Mouse (Mus musculus) erythroblast, embryonic 14.5 days (primary cell): ENCODE measurements around the gene Ppp1r10. TPM values are rescaled to one million over a fixed set of nuclear protein-coding genes. Genes with fewer than 3 reads are reported as not detected.

Experiments used
- H3K27me3 ChIP-seq: 2 replicates; pipeline ENCODE4 v1.6.1; 2012; ENCODE audit warnings: inconsistent platforms; ENCODE audit not compliant: control insufficient read depth
- H3K36me3 ChIP-seq: 2 replicates; pipeline ENCODE4 v1.6.1; 2012; ENCODE audit warnings: mild to moderate bottlenecking, inconsistent platforms; ENCODE audit not compliant: control insufficient read depth
- H3K4me1 ChIP-seq: 2 replicates; pipeline ENCODE4 v1.6.1; 2012; ENCODE audit warnings: inconsistent platforms; ENCODE audit not compliant: control insufficient read depth
- H3K4me3 ChIP-seq: replicated peaks from 2 replicates; pipeline ENCODE3; 2012; ENCODE audit warnings: moderate library complexity, mild to moderate bottlenecking, inconsistent platforms
- H3K9me3 ChIP-seq: 2 replicates; pipeline ENCODE4 v1.6.1; 2012; ENCODE audit warnings: low read length, inconsistent platforms, mixed read lengths; ENCODE audit not compliant: control insufficient read depth
- GATA1 ChIP-seq: IDR thresholded peaks from 2 replicates; pipeline ENCODE4 v1.6.1; 2012; ENCODE audit warnings: low read length, inconsistent platforms, mixed read lengths
- TAL1 ChIP-seq: IDR thresholded peaks from 3 replicates; pipeline ENCODE4 v1.6.1; 2012; ENCODE audit warnings: low read length, inconsistent platforms, mixed read lengths
- polyA plus RNA-seq: library from polyadenylated mRNA; stranded (reverse); fragments of >175 nt; gene quantifications from 2 replicates; pipeline ENCODE4 v1.2.3, GENCODE M21; 2012

The Ppp1r10 gene
- polyA plus RNA-seq, 1 experiment, result 6.3 TPM

DNA sequence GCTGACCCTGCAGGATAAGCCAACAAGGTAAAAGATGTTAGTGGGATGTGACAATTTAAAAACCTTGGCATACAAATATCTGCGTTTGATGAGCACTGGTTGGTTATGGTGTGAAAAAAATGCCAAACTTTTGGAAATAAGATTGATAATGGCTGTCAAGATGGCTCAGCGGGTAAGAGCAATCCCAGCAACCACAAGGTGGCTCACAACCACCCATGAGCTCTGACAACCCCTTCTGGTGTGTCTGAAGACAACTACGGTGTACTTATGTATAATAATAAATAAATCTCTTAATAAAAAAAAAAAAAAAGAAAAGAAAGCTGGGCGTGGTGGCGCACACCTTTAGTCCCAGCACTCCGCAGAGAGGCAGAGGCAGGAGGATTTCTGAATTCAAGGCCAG, 1.3 kb upstream of the Ppp1r10 start:
- no peaks in the 10 kb centered on the region for H3K27me3 ChIP-seq
- H3K36me3 ChIP-seq, result peaks cover 61% of the 10 kb centered on the region
- H3K4me3 ChIP-seq, result peak overlapping the region; percentile 25
- H3K9me3 ChIP-seq, result no peaks in the 10 kb centered on the region
- TF ChIP-seq TAL1 (no peak), GATA1 (no peak)
- peaks cover 57% of the 10 kb centered on the region for H3K4me1 ChIP-seq

DNA sequence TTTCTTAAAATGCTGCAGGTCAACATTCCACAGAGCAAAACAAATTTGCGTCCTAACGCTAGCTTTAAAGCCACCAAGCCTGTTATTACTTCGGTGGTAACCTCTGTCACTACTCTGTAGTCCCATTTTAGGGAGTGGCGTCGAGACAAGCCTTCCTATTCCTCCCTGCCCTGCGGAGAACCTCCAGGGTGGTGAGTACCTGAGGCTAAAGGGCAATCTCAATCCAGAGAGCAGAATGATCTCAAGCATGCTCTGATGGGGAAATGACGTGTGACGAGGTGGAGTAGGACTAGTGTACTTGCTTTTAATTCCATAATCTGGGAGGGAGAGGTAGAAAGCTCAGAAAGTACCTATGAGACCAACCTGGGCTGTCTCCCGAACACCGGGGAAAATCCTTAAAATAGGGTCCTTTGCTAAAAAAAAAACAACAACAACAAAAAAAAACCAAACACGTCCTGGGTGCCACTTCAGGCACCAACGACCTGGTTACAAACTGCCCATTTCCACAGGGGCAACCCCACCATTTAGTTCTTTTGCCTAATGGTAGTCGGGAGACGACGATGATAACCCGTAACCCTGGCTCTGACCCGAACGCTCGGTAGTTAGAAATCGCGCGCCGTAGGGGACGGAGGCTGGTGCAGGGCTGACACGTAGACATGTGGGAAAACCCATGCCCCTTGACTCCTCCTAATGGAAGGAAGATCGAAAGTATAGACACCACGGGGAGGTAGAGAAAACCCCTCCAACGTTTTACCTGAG, 517 bp upstream of the Ppp1r10 start:
- Histone ChIP-seq H3K4me3 (peak overlapping the region; percentile 73), H3K27me3 (no peaks in the 10 kb centered on the region), H3K4me1 (peaks cover 62% of the 10 kb centered on the region), H3K36me3 (peaks cover 65% of the 10 kb centered on the region), H3K9me3 (no peaks in the 10 kb centered on the region)
- TF ChIP-seq TAL1, result no peak
- no peak for TF ChIP-seq GATA1

DNA sequence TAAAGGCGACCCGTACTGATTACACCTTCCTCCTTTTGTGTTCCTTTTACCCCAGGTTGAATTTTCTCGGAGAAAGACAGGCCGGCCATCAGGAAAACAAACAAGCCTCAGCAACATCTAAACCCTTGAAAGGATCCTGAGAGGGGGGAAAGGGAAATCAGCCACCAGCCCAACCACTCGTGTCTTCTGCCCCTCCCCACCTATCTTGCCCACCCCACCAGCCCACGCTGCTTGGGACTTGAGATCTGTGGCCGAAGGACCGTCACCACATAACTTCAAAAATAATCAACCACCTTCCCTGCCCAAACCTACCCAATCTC, 869 bp downstream of the Ppp1r10 start:
- Histone ChIP-seq H3K9me3 (no peaks in the 10 kb centered on the region), H3K4me3 (peak overlapping the region; percentile 73), H3K36me3 (peaks cover 65% of the 10 kb centered on the region), H3K4me1 (peaks cover 66% of the 10 kb centered on the region), H3K27me3 (no peaks in the 10 kb centered on the region)
- TF ChIP-seq TAL1, result no peak
- TF ChIP-seq GATA1, result no peak

DNA sequence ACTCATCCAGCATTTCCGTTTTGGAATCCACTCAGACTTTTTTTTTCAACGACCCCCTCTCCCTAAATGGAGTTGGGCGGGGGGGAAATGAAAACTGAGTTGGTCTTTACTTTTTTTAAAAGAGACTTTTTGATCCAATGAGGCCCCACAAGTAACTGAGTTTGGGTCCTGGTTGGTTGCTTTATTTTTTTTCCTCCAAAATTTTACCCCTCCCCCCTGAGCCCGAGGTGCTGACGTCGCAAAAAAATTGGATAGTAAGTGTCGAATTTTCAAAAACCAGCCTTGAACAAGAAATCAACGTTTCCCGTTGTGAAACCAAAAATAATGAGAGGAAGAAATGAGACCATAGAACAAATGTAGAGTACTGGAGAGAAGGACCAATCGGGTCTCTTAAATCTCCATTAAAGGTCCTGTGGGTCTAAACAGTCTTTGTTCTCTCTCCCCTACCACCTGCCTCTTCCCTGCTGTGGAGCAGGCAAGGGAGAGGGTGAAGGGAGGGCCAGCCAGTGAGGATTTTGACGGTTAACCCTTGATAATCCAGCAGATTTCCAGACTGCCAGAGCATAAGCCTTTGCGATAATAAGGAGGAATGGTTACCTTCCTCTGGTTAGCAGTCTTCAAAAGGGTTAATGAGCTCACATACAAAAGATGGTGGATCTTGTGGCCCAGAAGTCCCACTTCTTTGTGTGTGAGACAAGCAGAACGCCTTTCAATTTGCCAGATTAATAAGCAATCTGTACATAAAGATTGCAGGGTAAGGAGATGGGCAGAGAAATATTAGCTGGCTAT, 1.4 kb downstream of the Ppp1r10 start:
- Histone ChIP-seq H3K36me3 (peaks cover 66% of the 10 kb centered on the region), H3K4me1 (peaks cover 66% of the 10 kb centered on the region), H3K9me3 (no peaks in the 10 kb centered on the region), H3K4me3 (peak overlapping the region; percentile 73), H3K27me3 (no peaks in the 10 kb centered on the region)
- no peak for TF ChIP-seq TAL1
- no peak for TF ChIP-seq GATA1

DNA sequence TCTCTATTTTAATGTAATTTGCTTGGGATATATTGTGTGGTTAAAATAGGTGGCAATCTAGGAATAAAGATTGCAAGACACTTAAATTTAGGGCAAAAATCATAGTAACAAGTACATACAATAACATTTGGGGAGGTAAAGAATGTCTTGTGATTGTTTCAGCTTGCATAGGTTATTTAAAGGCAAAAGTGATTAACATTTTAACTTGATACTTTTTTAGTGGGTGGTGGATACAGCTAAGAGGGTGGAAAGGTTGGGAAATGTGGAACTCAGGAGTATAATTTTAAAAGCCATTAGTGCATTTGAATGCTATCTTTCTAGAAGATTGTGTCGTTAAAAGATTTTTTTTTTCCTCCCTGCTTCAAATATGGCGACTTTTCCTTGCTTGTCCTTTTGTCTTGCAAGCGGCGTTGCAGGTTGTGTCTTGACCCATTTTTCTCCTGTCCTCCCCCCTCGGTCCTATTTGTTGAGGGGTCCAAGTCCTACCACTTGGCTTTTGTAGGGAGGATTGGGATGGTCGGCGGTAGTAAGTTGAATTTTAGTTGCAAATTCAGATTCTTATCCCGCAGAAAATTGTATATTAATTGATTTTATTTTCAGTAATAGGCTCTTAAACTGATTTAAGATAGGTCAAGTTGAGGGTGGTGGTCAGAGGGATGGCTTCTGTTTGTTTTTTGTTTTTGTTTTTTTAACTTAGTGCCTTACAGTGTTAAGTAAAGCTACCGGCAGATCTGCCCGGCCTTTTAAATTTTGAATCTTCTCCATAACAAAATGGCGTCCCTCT, 2.2 kb downstream of the Ppp1r10 start:
- peaks cover 62% of the 10 kb centered on the region for H3K4me1 ChIP-seq
- H3K9me3 ChIP-seq, result no peaks in the 10 kb centered on the region
- H3K27me3 ChIP-seq, result no peaks in the 10 kb centered on the region
- H3K36me3 ChIP-seq, result peaks cover 66% of the 10 kb centered on the region
- peak overlapping the region; percentile 73 for H3K4me3 ChIP-seq
- TF ChIP-seq TAL1 (no peak), GATA1 (no peak)

DNA sequence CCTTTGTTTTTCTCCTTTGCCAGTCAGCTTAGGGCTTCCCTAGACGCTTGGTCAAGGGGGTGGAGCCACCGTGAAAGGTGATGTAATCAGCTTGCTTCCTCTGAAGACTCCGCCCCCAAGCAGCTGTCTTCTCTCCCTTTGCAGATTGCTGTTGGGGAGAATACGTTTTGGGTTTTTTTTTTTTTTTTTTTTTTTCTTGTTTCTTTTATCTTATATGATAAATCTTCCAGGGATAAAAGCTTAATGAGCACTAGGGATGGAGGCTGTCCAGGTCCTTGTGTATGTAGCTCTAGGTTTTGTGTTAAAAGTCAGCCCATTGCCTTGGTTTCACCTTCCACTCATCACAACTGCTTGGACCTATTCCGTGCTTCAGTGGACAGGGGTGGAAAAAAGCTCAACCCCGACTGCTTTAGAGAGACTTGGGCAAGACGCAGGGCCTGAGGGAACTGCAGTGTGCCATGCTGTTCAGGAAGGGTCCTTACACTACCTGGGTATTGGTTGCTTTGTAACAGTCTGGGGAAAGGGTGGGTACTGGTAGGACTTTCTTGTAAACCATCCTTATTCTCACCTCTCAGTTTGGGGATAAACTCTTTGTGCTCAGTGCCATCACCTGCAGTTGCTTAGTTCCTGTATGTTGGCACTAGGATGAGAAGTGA, 3.0 kb downstream of the Ppp1r10 start:
- Histone ChIP-seq H3K36me3 (peaks cover 67% of the 10 kb centered on the region), H3K9me3 (no peaks in the 10 kb centered on the region), H3K4me3 (peak overlapping the region; percentile 73), H3K4me1 (peaks cover 64% of the 10 kb centered on the region), H3K27me3 (no peaks in the 10 kb centered on the region)
- TF ChIP-seq GATA1, result peak; percentile 19; the same call in 1 of the 2 replicates
- 0 out of 3 replicates have a peak, but pooled peaks have one; percentile 19 for TF ChIP-seq TAL1

DNA sequence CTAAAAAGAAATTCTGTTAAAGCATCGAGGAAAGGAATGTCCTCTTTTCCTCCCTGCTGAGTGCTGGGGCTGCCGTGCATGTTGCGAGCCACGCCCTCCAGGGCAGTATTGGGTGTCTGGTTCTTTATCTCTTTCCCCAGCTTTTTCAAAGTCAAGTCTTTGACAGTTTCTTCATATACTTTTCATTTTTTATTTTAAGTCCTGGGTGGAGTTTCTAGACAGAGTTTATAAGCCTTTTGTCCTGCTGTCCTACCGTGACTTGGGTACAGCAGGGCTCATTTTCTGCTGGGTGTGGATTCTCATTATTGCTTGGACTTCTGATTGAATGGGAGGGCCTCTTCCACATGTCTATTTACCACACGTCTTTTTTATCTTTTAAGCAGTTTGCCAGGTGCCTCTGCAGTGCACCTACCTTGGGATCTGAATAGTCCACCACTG, 3.6 kb downstream of the Ppp1r10 start:
- no peaks in the 10 kb centered on the region for H3K27me3 ChIP-seq
- no peaks in the 10 kb centered on the region for H3K9me3 ChIP-seq
- peaks cover 64% of the 10 kb centered on the region for H3K4me1 ChIP-seq
- H3K36me3 ChIP-seq, result peaks cover 68% of the 10 kb centered on the region
- TF ChIP-seq TAL1 (peak; percentile 28; the same call in 1 of the 3 replicates), GATA1 (peak; percentile 48)
- peak overlapping the region; percentile 73 for H3K4me3 ChIP-seq

DNA sequence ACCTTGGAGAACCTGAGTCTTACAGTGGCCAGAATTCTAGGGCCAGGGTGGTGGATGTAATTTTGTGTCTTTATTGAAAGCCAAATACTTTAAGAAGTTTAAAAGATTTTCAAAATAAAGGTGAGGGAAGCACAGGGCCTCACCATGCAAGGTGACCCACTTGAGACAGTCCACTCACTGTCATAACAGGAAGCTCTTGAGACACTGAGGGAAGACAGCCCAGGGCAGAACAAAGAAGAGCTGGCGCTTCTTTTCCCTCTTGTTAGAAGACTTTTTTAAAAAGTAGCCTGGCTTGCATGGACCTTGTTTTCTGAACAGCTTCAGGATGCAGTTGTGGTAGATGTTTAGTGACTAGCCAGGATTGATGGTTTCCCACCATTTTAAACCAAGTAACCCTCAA, 4.2 kb downstream of the Ppp1r10 start:
- Histone ChIP-seq H3K4me1 (peaks cover 66% of the 10 kb centered on the region), H3K27me3 (no peaks in the 10 kb centered on the region), H3K4me3 (peak overlapping the region; percentile 73), H3K9me3 (no peaks in the 10 kb centered on the region), H3K36me3 (peaks cover 73% of the 10 kb centered on the region)
- no peak for TF ChIP-seq GATA1
- no peak for TF ChIP-seq TAL1
